Mouse (Mus musculus): Measurements from ENCODE around the gene Ly6f. TPM values are rescaled to one million over a fixed set of nuclear protein-coding genes. Genes with fewer than 3 reads are reported as not detected.

Gene Ly6f
- total RNA-seq, 2 experiments from 2014 or later = not detected

DNA sequence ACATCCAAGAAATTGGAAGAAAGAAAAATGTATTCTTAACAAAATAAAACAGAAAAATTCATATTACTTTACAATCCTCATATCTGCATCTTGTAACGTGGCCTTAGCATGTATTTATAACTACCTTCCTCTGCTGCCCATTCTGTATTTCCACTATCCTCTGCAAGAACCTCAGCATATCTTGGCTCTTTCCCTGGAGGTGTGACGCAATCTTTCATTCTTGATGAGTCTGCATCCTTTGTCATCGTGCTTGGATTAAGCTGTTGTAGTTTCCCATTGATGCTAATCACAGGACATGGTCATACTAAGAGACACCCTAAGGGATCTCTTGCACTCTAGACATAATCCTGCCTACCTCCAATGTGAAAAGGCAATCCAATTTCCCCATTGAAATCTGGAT is 50.4 kb downstream of the Ly6f start:
- no peak for DNase-seq

DNA sequence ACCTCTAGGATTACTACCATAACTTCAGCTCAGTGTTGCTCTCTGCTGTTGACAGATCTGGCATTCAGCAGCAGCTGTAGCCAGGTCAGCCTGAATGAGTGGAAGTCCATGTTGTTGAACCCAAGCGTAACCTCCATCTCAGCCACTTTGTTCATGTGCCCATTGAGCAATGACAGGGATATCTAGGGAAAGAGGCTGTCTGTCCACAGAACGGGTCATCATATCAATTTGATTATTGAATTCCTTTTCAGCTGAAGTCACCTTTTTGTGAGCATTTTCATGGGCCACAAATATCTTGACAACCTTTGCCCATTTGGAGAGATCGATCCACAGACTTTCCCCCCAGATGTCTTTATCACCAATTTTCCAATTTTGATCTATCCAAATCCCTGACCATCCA is 51.9 kb downstream of the Ly6f start:
- DNase-seq = no peak

Other genes with a start within 250 kb of the Ly6f start
- gene Ly6c1, start 219.6 kb upstream of the Ly6f start, total RNA-seq (2021) = 100 to 1,000 TPM in 1 of 2 experiments, 10 to 100 TPM in 1; 90.1 to 138 TPM
- 1 to 10 TPM; 3.5 to 7.4 TPM for gene Ly6c2, start 156.5 kb upstream of the Ly6f start, total RNA-seq (2021)
- not detected for gene Ly6g, start 113.2 kb upstream of the Ly6f start, total RNA-seq (2021)
- not detected for gene BC025446, start 52.0 kb upstream of the Ly6f start, total RNA-seq (2021)